Mouse (Mus musculus) lung, postnatal 0 days (tissue): ENCODE data around the gene Iba57.

Experiments used
- CTCF ChIP-seq: IDR thresholded peaks from 2 replicates; pipeline ENCODE4 v1.5.1; 2016; ENCODE audit warnings: antibody characterized with exemption, mild to moderate bottlenecking
- EP300 ChIP-seq: IDR thresholded peaks from 2 replicates; pipeline ENCODE4 v1.6.1; 2016; ENCODE audit warnings: antibody characterized with exemption, mild to moderate bottlenecking, control low read depth

DNA sequence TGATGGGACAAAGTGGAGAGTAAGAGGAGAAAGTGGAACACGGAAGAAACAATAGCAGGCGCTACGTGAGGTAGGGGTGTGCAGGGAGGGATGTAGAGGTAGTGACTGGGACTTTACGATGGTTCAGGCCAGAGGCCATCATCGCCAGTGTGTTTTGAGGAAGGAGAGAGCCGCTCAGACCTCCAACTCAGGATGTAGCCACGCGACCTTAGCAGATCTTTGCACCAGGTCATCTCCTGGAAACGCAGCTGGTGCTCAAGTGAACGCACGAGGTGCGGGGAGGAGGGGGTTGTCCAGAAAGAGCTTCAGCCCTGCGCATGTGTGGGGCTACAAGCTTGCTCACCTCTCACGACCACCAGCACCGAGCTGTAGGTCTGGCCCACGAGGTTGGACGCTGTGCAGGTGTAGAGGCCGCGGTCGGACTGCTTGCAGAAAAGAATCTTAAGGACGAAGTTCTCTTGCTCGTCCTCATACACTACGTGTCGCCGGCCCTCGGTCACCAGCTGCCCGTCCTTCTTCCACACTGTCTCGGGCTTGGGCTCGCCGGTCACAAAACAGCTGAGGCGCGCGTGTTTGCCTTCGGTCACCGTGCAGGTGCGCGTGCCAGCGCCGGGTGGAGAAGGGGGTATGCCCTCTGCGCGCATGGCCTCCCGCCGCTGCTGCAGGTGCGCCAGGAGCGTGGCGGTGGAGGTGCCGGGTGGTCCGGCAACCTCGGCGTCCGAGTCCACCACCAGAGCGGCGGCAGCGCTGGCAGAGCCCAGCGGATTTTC is 28.3 kb downstream of the Iba57 start:
- TF ChIP-seq CTCF = no peak
- TF ChIP-seq EP300 = no peak
